Mouse (Mus musculus) cerebellum, postnatal 25 days (tissue): ENCODE measurements around the gene Ppp2r5c.

ENCODE experiments used
- DNase-seq, 2 experiments: peaks; one replicate each; pipeline ENCODE4 v3.0.0; 2021; ENCODE audit warnings: mixed read lengths in 2 of 2

Gene Ppp2r5c

DNA sequence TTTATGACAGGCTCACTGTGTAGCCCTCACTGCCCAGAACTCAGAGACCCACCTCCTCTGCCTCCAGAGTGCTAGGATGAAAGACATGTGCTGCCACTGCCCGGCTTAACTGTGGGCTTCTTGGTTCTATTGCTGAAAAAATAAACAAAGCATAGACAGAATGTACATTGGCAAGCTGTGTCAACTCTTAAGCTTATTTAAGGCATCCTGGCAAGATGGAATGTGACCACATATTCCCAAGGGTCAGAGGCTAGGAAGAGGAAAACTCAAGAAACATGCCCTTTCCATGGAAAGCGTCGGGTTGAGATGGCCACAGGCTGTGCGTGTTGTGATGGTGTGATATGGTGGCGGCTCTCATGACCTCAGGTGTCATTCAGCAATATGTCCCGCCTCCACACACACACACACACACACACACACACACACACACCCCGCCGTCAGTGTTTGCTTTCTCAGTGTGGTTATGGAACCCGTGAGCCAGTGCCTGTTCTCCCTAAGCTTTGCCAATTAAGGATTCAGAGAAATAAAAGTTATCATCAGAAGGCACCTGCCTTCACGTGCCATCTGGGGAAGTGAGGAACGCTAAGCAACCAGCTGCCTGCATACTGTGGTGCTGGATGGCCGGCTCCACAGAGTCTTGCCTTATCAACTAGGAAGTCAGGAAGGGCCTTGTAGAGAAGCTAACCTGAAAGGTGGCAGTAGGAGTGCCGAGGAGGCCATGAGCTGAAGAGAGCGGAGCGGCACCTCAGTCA lies 73.5 kb downstream of the Ppp2r5c start:
- DNase-seq: no peak

DNA sequence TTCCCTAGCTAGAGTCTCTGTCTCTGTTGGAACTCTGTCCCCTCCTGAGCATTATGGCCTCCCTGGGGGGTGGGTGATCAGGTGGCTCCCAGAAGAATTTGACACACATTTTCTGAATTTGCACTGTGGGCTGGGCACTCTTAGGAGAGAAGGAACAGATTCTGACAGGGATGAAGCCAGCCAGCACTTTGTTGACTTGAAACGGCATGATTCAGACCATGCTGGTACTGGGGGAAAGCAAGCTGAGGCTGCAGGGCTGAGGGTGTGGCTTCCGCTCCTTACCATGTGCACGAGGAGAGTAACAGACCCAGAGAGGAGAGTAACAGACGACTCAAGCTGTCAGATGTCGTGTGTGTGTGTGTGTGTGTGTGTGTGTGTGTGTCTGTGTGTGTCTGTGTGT lies 76.6 kb downstream of the Ppp2r5c start:
- no peak for DNase-seq

DNA sequence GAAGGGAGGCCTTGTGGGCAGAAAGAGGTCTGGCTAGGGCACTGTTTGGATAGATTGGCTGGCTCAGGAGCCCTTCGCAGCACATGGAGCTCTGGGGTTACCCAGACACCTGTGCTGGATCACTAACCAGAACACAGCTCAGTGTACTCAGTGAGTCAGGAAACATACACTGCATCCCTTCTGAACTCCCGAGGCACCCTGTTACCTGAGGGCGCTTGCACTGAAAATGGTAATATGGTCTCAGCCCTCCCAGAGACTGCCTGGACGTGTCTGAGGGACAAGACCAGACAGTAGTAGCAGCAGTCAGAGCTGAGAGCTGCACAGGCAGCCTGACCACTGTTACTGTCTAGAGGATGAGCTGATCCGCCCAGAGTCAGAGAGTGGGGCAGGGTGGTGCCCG lies 85.8 kb downstream of the Ppp2r5c start:
- no peak for DNase-seq

DNA sequence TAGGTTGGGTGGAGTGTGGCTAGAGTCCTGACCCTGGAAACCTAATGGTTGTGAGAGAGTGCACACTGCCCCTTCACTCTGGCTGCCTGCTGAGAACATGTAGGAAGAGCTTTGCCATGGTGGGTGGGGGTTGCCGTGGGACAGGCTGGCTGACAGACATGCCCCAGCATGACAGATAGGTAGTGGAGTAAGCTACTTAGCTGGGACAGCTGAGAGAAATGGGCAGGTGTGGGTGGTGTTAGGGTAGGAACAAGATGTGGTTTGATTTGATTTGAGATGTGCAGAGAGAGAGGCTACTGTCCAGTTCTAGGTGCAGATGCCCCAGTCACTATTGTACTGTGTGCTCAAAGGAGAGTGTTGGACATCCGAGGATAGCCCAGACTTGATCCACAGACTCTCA lies 86.2 kb downstream of the Ppp2r5c start:
- DNase-seq: no peak

DNA sequence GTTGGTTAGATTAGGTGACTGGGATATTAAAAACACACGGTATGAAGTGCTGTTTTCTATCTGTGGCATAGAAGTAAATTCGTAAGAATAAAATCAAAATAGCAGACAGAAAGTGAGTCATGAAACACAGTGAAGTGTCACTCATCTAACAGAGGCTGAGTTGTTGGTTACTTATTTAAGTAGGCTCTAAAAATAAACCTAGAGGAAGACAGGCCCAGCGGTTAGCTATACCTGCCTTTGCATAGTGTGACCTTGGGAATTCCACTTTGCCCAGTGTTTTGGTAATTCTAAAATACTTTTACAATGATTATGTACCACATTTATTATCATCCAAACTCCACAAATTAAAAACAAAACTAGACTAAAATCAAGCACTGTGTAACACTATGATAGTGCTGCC lies 86.9 kb downstream of the Ppp2r5c start:
- no peak for DNase-seq

DNA sequence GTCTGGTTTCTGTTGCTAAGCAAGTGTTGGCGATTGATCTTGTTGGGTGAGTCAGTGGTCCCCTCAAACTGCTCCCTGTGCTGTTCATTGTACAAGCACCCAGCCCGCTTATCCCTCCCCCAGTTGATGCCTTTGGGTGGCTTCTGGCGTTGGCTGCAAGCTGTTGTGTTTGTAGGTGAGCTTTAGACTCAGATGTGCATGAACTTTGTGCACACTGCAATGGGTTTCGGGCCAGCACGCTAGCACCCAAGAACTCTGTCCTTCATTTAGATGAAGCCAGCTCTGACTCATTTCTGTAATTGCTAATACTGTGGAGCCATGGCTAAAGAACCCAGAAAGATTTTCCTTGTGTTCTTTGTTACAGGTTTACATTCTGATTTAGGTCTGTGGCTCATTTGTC lies 88.4 kb downstream of the Ppp2r5c start:
- DNase-seq: no peak

DNA sequence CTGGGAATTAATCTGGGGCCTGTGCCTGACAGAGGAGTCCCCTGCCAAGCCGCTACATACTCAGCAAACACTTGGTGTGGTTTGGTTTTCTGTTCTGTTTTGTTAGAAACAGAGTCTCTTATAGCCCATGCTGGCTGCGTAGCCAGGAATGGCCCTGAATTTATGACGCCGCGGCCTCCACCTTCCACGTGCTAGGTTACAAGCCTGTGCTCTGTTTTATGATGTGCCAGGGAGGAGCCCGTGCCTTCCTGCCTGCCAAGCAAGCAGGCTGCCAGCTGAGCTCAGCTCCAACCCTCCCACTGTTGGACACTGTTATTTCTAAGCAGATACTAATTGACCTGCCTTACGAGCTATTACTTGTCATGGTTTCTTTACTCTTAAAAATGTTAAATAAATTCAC lies 90.8 kb downstream of the Ppp2r5c start:
- peak; percentile 59 to 73 for DNase-seq

DNA sequence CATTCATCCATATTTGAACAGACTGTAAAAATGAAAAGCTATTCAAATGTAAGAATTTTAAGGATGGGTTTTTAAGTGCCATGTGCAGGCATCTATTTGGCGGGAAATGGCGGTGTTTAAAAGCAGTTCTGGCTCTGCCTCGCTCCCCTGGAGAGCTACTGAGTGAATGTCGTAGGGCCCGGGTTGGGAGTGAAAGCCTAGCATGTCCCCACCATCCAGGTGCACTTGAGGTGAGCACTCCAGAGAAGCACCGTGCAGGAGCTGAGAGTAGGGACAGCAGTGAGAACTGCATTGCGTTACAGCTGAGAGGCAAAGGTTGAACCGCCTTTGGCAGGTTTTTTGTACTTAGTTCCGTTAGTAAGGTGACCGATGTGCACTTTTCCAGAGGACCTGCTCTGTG lies 92.4 kb downstream of the Ppp2r5c start:
- no peak for DNase-seq

DNA sequence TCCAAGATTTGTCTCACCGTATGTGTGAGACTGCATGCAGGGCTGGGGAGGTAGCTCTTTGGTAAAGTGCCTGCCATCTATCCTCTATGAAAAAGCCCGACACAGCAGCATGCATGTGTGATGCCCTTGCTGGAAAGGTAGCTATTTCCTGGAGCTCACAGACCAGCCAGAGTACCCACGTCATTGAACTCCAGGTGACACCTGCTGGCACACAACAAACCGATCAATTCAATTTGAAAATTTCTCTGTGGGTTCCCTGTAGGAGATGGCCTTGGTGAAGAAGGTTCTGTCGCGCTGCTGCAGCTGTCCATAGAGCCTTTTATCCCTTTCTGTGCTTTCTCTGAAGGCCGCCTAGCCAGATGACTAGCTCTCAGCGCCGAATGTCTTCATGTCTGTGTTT lies 92.9 kb downstream of the Ppp2r5c start:
- DNase-seq: no peak

DNA sequence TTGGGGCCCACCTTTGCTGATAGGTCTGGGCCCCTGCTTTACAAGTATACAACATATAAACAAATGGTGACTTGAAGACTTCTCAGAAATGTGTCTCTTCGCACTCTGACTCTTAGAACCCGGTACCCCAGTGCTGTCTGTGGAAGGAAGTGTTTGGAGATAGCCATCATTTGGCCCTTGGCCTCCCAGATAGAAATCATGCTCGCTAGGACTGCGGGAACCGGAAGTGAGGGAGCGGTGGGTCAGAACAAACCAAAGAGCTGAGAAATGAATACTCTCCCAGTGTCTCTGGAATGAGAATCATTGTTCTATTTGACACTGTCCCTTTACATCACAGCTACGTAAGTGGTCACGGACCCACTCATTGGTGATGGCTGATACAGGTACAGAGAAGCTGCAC lies 93.4 kb downstream of the Ppp2r5c start:
- DNase-seq: no peak

DNA sequence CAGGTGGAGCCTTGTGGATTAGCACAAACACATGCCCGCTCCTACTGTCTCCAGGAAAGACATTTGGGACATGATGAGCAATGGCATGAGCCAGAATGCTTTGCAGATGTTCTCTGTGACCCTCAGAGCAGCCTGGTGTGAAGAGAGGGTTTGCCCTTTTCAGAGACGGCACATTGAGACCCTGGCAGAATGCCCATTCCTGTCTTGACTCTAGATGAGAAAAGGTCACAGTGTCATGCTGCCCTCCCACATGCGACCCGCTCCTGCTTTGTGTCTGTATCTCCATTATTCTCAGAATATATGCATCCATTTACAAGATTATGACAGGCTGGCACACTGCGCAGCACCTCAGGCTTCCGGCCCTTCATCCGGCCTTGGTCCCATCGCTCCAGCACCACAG lies 94.1 kb downstream of the Ppp2r5c start:
- DNase-seq: no peak

DNA sequence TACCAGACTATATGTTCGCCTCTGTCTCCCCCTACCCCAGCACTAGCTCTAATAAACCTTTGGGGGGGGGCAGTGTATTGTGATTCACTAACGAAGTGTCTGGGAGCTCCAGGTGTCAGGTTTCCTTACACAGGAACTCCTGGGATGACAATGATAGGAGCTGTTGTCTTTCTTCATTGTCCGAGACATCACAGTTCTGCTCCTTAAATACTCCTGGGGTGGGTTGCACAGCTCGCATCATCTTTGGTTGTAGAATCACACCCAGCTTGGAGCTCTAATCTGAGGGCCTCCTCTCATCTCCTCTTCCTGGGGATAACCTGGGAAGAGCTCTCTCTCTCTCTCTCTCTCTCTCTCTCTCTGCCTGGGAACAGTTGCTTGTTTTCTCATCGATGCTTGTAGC lies 94.6 kb downstream of the Ppp2r5c start:
- no peak for DNase-seq

DNA sequence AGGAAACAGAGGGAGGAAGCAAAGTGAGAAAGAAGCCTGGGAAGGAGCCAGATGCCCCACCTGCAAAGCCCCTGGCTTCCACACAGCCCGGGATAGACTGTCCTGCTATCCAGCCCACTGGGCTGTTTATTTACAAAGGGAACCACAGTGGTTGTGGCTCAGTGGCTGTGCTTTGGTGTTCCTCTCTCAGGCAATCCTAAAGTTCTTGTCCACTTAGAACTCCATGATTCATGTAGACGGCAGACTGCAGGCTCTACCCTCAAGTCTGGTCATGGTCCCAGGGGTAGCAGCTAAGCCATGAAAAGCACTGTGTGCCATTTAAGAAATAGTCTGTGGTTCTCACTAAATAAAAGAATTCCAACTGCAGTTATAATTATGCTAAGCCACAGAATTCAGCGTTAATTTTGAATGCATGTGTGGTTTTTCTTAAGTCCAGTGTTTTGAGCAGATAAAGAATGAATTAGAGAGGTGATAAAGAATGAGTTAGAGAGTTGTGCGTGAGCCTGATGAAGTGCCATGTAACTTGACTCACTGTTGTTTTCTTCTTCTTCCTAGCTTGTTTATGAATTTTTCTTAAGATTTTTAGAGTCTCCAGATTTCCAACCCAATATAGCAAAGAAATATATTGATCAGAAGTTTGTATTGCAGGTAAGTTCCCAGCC lies 98.3 kb downstream of the Ppp2r5c start:
- DNase-seq: no peak

DNA sequence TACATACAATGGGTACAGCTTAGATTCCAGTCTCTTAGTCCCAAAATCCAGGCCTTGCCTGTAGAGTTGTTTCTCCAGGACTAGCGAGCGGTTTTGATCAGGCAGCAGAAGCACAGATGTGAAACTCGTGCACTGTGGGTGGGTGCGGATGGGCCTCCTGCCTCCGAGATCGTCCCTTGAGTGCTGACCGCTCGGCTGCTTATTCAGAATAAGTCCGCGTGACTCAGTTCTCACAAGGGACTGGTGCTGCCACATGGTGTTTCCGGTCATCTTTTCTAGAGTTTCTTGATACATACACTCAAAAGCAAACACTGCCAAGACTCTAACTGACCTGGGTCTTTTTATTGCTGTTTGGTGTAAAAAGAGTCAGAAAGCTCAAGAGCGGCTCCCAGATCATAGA lies 100.7 kb downstream of the Ppp2r5c start:
- DNase-seq: no peak

DNA sequence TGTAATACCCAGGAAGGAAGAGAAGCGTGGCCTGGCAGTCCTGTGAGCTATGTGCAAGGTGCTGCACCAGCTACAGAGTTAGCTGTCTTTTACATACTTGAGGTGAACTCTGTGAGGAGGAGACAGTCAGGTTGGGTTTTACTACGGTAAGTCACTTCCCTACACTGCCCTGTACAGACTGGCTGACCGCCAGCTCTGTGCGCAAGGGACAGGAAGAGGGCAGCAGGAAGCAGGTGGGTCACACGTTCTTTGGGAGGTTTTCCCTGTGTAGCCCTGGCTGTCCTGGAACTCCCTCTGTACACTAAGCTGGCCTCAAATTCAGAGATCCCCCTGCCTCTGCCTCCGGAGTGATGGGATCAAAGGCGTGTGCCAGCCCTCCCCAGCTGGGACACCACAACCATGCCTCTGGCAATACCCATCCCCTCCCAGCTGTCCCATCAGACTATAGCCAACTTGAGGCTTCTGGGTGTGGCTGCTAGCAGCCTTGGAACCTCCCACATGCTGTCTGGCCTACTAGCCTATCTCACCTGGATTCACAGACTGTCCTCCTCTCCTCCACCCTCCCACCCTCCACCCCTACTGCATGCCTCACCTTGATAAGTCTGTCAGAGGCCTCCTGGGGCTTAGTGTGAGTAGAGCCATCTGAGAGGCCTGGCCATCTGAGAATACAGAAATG lies 102.7 kb downstream of the Ppp2r5c start:
- peak in 1 of 2 experiments; percentile 32 for DNase-seq

DNA sequence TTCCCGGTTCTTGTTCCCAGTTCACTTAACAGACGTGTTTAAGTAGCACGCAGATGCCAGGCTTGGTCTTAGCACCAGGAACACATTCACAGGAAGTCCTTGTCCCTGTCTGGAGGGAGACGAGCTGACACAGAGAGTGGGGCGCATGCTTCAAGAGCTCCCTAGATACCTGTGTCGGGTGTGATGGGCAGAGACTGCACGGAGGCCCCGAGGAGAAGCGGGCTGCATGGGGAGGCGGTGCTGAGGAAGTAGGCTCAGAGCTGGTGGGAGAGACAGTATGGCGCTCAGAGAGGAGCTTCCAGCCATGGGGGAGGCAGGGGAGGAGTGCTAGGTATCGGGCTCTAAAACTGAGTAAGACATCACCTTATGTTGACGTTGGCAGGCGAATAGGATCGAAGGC lies 103.4 kb downstream of the Ppp2r5c start:
- no peak for DNase-seq

DNA sequence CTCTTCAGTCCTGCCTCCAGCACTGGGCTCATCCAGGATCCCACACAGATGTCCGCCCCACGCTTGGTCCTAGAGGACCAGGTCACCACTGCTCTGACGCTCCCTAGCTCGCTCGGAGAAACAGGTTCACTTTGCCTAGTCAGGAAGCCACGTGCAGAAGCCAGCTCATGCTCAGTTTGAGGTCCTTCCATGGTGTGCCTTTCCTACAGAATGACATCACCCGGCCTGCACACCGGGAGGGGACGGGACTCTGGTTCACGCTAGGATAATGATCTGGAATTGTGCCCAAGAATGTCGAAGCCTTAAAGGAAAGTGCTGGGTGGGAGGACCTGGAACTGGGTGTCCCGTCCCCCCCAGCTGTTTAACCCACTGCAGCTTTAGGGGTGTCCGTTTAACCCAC lies 105.2 kb downstream of the Ppp2r5c start:
- no peak for DNase-seq

DNA sequence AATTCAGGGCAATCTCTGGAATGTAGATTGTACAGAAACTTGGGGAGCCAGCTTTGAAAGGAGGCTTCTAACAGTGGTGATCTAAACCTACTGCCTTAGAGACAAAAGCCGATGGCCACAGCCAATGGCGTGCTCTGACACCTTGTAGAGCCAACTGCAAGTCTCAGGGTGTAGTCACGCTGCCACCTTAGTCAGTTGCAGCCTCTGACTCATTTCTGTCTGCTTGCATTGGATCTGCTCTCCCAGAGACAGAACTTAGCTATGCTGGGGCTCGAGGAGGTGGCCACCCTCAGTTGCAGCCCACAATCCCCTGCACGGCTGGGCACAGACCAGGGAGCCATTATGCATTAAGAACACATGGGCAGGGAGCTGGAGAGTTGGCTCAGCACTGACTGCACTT lies 106.4 kb downstream of the Ppp2r5c start:
- no peak for DNase-seq

DNA sequence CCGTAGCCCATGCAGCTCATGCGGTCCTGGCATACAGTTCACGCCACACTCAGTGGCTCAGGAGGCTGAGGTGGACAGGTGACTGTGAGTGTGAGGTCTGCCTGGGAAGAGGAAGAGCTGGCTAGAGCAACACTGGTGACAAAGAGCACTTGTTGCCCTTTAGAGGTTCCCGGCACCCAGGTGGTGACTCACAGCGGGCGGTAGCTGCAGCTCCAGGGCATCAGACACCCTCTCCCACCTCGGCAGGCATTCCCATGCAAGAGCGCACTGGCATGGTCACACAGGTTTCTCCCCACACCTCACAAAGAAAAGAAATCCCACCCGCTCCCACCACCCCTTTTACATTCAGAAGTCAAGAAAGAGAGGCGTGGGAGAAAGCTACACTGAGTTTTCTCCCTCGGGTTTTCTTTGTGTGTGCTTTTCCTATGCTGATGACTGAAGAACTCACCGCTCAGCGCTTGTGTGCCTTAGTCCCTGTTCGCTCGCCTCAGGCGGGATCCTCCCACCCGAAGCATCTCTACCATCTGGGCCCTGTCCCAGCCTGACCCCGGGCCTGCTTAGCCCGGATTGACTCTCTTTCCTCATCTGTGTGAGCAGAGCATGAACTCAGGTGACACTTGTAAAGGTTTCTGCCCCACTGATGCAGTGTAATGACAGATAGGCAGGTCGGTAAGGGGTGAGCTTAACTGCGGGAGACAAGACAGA lies 108.8 kb downstream of the Ppp2r5c start:
- no peak for DNase-seq

DNA sequence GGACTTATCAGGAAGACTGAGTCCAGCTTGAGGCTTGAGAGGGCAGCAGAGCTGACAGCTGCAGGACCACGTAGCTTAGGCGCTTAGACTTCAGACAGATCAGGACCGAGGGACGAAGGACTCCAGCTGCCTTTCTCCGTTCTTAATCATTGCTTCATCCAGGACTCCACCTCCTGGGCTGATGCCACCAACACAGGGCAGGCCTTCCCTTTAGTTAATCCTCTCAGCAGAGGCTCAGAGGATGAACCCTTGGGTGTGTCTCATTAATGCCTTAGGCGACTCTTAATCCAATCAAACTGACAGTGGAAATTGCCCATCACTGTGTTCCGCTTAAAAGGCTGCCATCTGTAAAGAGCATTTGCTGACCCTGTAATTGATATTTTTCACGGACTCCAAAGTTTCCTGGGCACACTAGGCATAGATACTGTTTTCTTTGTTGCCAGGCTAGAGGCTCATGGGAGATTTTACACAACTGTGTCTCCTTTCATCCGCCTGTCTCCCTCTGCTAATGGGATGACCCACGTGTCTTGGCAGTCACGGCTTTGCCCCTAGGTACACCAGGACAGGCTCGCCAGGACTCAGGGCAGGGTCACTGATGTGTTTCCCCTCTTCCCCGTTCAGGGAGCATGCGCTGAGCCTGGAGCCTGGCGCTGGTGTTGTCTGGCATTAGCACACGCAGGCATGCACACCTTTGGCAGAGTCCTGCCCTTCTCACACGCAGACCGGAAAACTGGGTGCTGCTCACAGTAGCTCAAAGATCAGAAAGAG lies 110.1 kb downstream of the Ppp2r5c start:
- DNase-seq: no peak

DNA sequence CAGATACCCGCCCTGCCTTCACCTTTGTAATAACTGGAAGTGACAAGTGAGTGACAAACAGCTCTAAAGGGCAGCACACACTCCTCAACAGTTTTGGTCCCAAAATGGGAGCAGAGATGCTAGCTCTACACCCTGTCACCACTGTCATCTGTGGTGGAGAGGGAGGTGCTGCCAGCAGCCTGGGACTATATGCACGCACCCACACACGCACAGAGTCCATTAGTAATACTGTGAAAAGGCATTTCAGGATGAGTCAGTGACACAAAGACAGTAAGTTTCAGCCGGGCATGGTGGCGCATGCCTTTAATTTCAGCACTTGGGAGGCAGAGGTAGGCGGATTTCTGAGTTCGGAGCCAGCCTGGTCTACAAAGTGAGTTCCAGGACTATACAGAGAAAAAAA lies 111.3 kb downstream of the Ppp2r5c start:
- DNase-seq: no peak

DNA sequence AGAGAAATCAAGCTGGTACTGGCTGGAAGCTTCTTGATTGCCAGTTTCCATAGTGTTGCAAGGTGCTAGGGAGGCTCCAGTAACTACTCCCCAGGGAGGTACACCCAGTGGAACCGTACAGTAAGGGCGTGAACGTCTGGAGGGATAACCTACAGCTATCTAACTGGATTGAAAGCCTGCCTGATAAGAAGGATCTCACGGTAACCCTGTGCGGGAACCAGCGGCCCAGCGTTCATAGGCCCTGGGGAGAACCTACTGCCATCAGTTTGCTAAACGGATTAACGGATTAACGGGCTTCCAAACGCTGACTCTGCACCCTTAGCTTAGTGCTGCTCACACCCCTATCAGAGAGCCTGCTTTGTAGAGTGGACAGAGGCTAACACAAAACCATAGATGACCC lies 116.5 kb downstream of the Ppp2r5c start:
- DNase-seq: no peak

DNA sequence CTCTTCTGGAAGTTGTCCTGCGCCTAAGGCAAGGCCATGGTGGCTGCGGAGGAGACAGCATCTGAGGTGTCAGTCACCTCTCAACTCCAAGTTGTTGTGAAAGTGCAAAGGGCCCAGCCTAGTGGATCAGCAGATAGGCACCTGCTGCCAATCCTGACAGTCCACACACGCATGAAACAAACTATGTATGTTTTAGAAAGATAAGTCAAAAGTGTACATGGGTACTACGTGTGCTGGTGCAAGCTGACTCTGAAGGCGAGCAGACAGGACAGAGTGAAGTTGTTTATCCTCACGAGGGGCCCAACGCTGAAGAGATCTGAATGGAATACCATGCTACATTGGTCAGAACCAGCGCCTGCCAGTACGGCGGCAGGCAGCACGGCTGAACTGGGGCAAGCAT lies 117.9 kb downstream of the Ppp2r5c start:
- no peak for DNase-seq
